Mouse (Mus musculus): ENCODE results near the gene Gm6614. TPM values are rescaled to one million over a fixed set of nuclear protein-coding genes. Genes with fewer than 3 reads are reported as not detected.

Gene Gm6614
- polyA plus RNA-seq, 1 experiment from 2014 or later: not detected

DNA sequence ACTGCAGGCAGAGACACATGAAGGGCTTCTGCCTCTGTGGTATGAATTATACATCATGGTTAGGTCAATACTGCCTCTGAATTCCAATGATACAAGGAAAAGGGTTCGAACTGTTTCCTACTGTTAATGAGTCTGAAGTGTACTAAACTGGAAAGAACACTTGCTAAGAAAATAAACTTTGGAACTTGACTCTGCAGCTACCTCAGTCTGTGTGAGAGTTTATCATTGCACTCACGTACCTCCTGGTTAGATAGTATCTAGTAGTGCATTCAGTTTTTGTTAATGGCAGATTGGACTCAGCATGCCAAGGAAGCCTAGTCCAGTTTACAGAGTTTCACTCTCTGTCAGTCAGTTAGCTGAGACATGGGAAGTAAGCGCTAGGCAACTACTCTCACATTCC lies 26.6 kb downstream of the Gm6614 start:
- ATAC-seq (replicated peaks; ENCODE audit: extremely low read depth, insufficient read depth, low FRiP score): no peak
- no peaks in the 10 kb centered on the region for H3K36me3 ChIP-seq (ENCODE audit: control insufficient read depth, insufficient read depth)
- no peak overlapping the region for H3K9ac ChIP-seq (ENCODE audit: low read length)
- WGBS: 72% methylated on average over 3 of the region's 3 CpGs
- H3K4me1 ChIP-seq (ENCODE audit: control insufficient read depth, insufficient read depth, low read length): no peaks in the 10 kb centered on the region
- H3K4me3 ChIP-seq (ENCODE audit: low read length): no peak overlapping the region
- no peak overlapping the region for H3K4me2 ChIP-seq (ENCODE audit: low read depth, low read length)
- no peak overlapping the region for H3K27ac ChIP-seq (ENCODE audit: low read length)
- no peaks in the 10 kb centered on the region for H3K27me3 ChIP-seq (ENCODE audit: control insufficient read depth, insufficient read depth, low read length)
- no peaks in the 10 kb centered on the region for H3K9me3 ChIP-seq (replicated peaks; ENCODE audit: control insufficient read depth, low read length)

DNA sequence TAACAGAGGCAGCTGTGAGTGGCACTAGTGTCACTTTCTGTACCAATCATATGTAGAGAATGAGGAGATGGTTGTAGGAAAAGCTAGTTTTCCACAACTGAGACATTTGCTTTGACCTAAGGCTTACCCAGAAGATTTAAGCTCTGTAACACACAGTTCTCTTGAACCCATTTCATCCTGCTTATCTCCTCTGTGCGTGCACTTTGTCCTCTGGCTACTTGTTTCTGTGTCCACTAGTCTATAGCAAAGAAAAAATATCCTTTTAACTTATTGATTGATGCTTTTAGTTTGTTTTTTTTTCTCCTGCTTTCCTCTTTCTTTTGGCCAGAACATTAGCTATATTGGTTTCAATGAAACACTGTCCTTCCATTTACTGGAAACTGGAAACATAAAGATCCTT lies 48.8 kb downstream of the Gm6614 start:
- Histone ChIP-seq H3K36me3 (ENCODE audit: control insufficient read depth, insufficient read depth) (no peaks in the 10 kb centered on the region), H3K27me3 (ENCODE audit: control insufficient read depth, insufficient read depth, low read length) (no peaks in the 10 kb centered on the region), H3K9ac (ENCODE audit: low read length) (no peak overlapping the region), H3K4me1 (ENCODE audit: control insufficient read depth, insufficient read depth, low read length) (no peaks in the 10 kb centered on the region), H3K27ac (ENCODE audit: low read length) (no peak overlapping the region), H3K9me3 (replicated peaks; ENCODE audit: control insufficient read depth, low read length) (no peaks in the 10 kb centered on the region), H3K4me2 (ENCODE audit: low read depth, low read length) (no peak overlapping the region), H3K4me3 (ENCODE audit: low read length) (no peak overlapping the region)
- 61% methylated on average over 1 of the region's 1 CpGs for WGBS
- ATAC-seq (replicated peaks; ENCODE audit: extremely low read depth, insufficient read depth, low FRiP score): no peak

DNA sequence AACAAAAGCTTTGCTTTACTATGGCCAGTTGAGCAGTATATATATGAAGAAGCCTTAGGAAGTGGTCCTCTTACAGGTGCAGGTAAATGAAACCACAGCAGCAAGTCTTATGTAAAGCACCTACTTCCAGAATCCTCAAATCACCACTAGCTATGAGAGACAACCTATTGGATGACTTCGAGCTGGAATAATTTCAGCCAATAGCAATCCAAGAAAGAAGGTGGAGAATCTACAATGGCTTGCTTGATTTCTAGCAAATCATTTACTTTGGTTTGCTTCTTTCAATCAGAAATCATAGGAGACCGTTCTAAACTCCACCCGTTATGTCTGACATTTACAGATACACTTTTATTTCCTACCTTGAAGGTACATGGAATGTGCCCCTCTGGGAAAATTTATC lies 49.4 kb downstream of the Gm6614 start:
- no peaks in the 10 kb centered on the region for H3K27me3 ChIP-seq (ENCODE audit: control insufficient read depth, insufficient read depth, low read length)
- H3K9me3 ChIP-seq (replicated peaks; ENCODE audit: control insufficient read depth, low read length): no peaks in the 10 kb centered on the region
- H3K4me3 ChIP-seq (ENCODE audit: low read length): no peak overlapping the region
- 73% methylated on average over 3 of the region's 3 CpGs for WGBS
- H3K27ac ChIP-seq (ENCODE audit: low read length): no peak overlapping the region
- no peaks in the 10 kb centered on the region for H3K4me1 ChIP-seq (ENCODE audit: control insufficient read depth, insufficient read depth, low read length)
- H3K4me2 ChIP-seq (ENCODE audit: low read depth, low read length): no peak overlapping the region
- ATAC-seq (replicated peaks; ENCODE audit: extremely low read depth, insufficient read depth, low FRiP score): no peak
- no peak overlapping the region for H3K9ac ChIP-seq (ENCODE audit: low read length)
- H3K36me3 ChIP-seq (ENCODE audit: control insufficient read depth, insufficient read depth): no peaks in the 10 kb centered on the region

DNA sequence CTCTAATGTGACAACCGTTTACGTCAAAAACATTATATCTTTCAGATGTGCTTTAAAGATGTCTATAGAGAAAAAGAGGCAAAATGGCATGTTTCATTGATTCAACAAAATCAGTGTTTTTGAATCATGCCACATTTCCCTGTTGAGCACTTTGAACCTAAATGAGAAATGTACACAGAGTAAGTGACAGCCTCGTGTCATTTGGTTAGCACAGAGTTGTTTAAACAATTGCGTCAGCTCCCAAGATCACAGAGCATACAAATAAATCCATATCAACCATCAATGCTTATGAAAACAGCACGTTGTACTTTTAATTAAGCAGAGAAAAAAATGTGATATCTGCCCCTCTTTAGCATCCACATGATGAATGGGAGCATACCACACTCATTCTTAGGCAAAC lies 50.7 kb downstream of the Gm6614 start:
- Histone ChIP-seq H3K36me3 (ENCODE audit: control insufficient read depth, insufficient read depth) (no peaks in the 10 kb centered on the region), H3K27ac (ENCODE audit: low read length) (no peak overlapping the region), H3K4me1 (ENCODE audit: control insufficient read depth, insufficient read depth, low read length) (no peaks in the 10 kb centered on the region), H3K4me3 (ENCODE audit: low read length) (no peak overlapping the region), H3K27me3 (ENCODE audit: control insufficient read depth, insufficient read depth, low read length) (no peaks in the 10 kb centered on the region), H3K9ac (ENCODE audit: low read length) (no peak overlapping the region), H3K4me2 (ENCODE audit: low read depth, low read length) (no peak overlapping the region), H3K9me3 (replicated peaks; ENCODE audit: control insufficient read depth, low read length) (no peaks in the 10 kb centered on the region)
- no peak for ATAC-seq (replicated peaks; ENCODE audit: extremely low read depth, insufficient read depth, low FRiP score)
- WGBS: 65% methylated on average over 5 of the region's 5 CpGs

DNA sequence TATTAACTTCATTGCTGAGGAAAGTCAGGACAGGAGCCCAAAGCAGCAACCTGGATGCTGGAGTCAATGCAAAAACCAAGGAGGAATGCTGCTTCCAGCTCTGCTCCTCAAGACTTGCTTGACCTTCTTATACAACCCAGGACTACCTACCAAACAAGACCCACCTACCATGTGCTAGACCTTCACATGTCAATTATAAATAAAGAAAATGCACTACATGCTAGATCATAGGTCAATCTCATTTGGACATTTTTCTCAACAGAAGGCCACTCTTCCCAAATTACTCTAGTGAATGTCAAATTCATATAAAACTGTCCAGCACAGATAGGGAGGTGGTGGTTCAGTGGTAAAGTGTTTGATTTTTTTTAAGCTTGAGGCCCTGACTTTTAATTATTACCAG lies 64.4 kb downstream of the Gm6614 start, which contains the start of gene Slco1a1:
TSS of gene Slco1a1 (minus strand) at position 101 of the 400 bp plus-strand sequence.
- Histone ChIP-seq H3K27me3 (ENCODE audit: control insufficient read depth, insufficient read depth, low read length) (no peaks in the 10 kb centered on the region), H3K4me1 (ENCODE audit: control insufficient read depth, insufficient read depth, low read length) (no peaks in the 10 kb centered on the region), H3K27ac (ENCODE audit: low read length) (no peak within 1 kb of the TSS), H3K9me3 (replicated peaks; ENCODE audit: control insufficient read depth, low read length) (no peaks in the 10 kb centered on the region), H3K36me3 (ENCODE audit: control insufficient read depth, insufficient read depth) (no peaks in the 10 kb centered on the region), H3K4me2 (ENCODE audit: low read depth, low read length) (no peak within 1 kb of the TSS), H3K4me3 (ENCODE audit: low read length) (no peak within 1 kb of the TSS), H3K9ac (ENCODE audit: low read length) (no peak within 1 kb of the TSS)
- no peak for ATAC-seq (replicated peaks; ENCODE audit: extremely low read depth, insufficient read depth, low FRiP score)

DNA sequence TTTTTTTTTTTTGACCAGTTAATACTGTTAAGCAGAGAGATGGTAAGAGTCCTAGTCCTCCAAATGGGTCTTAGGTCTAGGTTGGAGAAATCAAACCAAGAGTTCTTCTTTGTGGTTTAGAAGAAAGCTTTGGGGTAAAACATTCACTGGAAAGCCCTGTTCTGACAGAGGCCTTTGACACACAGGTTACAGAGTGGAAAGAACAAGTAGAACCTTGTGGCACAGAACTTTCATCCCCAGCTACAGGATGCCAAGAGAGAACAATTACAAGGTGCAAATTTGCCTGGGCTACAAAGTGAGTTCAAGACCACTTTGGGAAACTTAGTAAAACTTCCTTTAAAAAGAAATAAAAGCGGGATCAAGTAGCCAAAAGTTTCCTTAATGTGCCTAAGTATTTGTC lies 70.8 kb downstream of the Gm6614 start:
- no peaks in the 10 kb centered on the region for H3K4me1 ChIP-seq (ENCODE audit: control insufficient read depth, insufficient read depth, low read length)
- H3K9me3 ChIP-seq (replicated peaks; ENCODE audit: control insufficient read depth, low read length): no peaks in the 10 kb centered on the region
- no peaks in the 10 kb centered on the region for H3K36me3 ChIP-seq (ENCODE audit: control insufficient read depth, insufficient read depth)
- H3K27ac ChIP-seq (ENCODE audit: low read length): no peak overlapping the region
- no peak overlapping the region for H3K4me2 ChIP-seq (ENCODE audit: low read depth, low read length)
- H3K9ac ChIP-seq (ENCODE audit: low read length): no peak overlapping the region
- WGBS: 60% methylated on average over 1 of the region's 1 CpGs
- H3K4me3 ChIP-seq (ENCODE audit: low read length): no peak overlapping the region
- no peak for ATAC-seq (replicated peaks; ENCODE audit: extremely low read depth, insufficient read depth, low FRiP score)
- H3K27me3 ChIP-seq (ENCODE audit: control insufficient read depth, insufficient read depth, low read length): no peaks in the 10 kb centered on the region

Other genes starting within 250 kb of the Gm6614 start
- not detected in 2 replicates for gene Gm5724, start 237.6 kb downstream of the Gm6614 start, polyA plus RNA-seq (2015; fragmentation: Nextera tagmentation; extraction: Ambion mirVana)
- 0.10 and 0.13 TPM in 2 replicates for gene Slco1a4, start 155.2 kb downstream of the Gm6614 start, polyA plus RNA-seq (2015; fragmentation: Nextera tagmentation; extraction: Ambion mirVana)
- gene Slco1a1, start 64.5 kb downstream of the Gm6614 start, polyA plus RNA-seq (2015; fragmentation: Nextera tagmentation; extraction: Ambion mirVana): not detected in 2 replicates
- gene Slco1a6, start 197.1 kb upstream of the Gm6614 start, polyA plus RNA-seq (2015; fragmentation: Nextera tagmentation; extraction: Ambion mirVana): 0.35 and 0.42 TPM in 2 replicates